Mouse (Mus musculus): ENCODE data around the gene Erfe. TPM values are rescaled to one million over a fixed set of nuclear protein-coding genes. Genes with fewer than 3 reads are reported as not detected.

Gene Erfe
- polyA plus RNA-seq (2015; fragmentation: Nextera tagmentation; extraction: Ambion mirVana) = 0.71 and 0.85 TPM in 2 replicates

GRCm38 (mm10) chr1:91366215-91367108 lies at the start of gene Erfe:
Gene Erfe (plus strand): TSS chr1:91366430.

GRCm38 (mm10) chr1:91321760-91322438 lies 44.3 kb upstream of the Erfe start, which contains the start of gene Espnl:
Gene Espnl (plus strand): TSS chr1:91322075.

GRCm38 (mm10) chr1:91350841-91351240 lies 15.4 kb upstream of the Erfe start, which contains the start of gene Klhl30:
Gene Klhl30 (plus strand): TSS chr1:91351016.

GRCm38 (mm10) chr1:91398260-91399062 lies 32.2 kb downstream of the Erfe start, which contains the start of gene Ilkap:
Gene Ilkap (minus strand): TSS chr1:91398815.

GRCm38 (mm10) chr1:91413898-91414594 lies 47.8 kb downstream of the Erfe start, which contains the start of gene Hes6:
Gene Hes6 (minus strand): TSS chr1:91414038.

Other genes starting within 250 kb of the Erfe start
- gene Rbm44, start 221.3 kb upstream of the Erfe start, polyA plus RNA-seq (2015; fragmentation: Nextera tagmentation; extraction: Ambion mirVana) = 0.07 and 0.79 TPM in 2 replicates
- 7.6 and 10.1 TPM in 2 replicates for gene Ramp1, start 186.6 kb upstream of the Erfe start, polyA plus RNA-seq (2015; fragmentation: Nextera tagmentation; extraction: Ambion mirVana)
- 58.8 and 72.1 TPM in 2 replicates for gene Ube2f, start 116.1 kb upstream of the Erfe start, polyA plus RNA-seq (2015; fragmentation: Nextera tagmentation; extraction: Ambion mirVana)
- gene Scly, start 68.1 kb upstream of the Erfe start, polyA plus RNA-seq (2015; fragmentation: Nextera tagmentation; extraction: Ambion mirVana) = 10.9 and 11.2 TPM in 2 replicates
- gene Espnl, start 44.4 kb upstream of the Erfe start, polyA plus RNA-seq (2015; fragmentation: Nextera tagmentation; extraction: Ambion mirVana) = 0.05 TPM in 1 of 2 replicates, not detected in the other
- gene Klhl30, start 15.4 kb upstream of the Erfe start, polyA plus RNA-seq (2015; fragmentation: Nextera tagmentation; extraction: Ambion mirVana) = 0.35 and 0.40 TPM in 2 replicates
- 71.1 and 78.4 TPM in 2 replicates for gene Ilkap, start 32.4 kb downstream of the Erfe start, polyA plus RNA-seq (2015; fragmentation: Nextera tagmentation; extraction: Ambion mirVana)
- gene Hes6, start 47.6 kb downstream of the Erfe start, polyA plus RNA-seq (2015; fragmentation: Nextera tagmentation; extraction: Ambion mirVana) = 23.8 and 24.1 TPM in 2 replicates
- 2.4 and 2.8 TPM in 2 replicates for gene Per2, start 92.9 kb downstream of the Erfe start, polyA plus RNA-seq (2015; fragmentation: Nextera tagmentation; extraction: Ambion mirVana)
- gene Traf3ip1, start 128.2 kb downstream of the Erfe start, polyA plus RNA-seq (2015; fragmentation: Nextera tagmentation; extraction: Ambion mirVana) = 4.1 and 5.1 TPM in 2 replicates
- gene Asb1, start 174.1 kb downstream of the Erfe start, polyA plus RNA-seq (2015; fragmentation: Nextera tagmentation; extraction: Ambion mirVana) = 4.0 and 4.7 TPM in 2 replicates

Measured in urinary bladder, postnatal 0 days (tissue).